In the genomic region with DNA sequence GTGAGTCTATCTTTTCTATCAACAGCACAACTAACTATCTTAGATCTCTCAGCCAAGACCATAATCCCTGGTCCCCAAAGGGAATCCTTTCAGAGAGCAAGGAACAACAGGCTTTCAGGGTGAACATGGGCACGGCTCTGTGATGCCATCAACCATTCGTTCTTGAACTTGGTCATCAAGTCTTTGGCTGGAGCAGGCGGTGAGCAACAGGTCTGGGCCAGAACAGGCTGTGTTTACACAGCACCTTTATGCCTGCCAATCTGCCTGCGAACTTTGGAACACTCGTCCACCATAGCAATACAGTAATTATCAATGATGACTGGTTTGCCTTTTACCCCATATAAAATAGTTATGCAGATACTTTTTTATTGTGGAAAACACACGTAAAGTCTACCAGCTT, we compare ENCODE assay signal across 14 mouse cellular contexts.
"Had no signal": no experiment of that assay in that cellular context is flagged by ENCODE, and none has a peak within 500 bp of the region (broad histone marks: within the 10 kb centered on the region; RNA-seq: fewer than 3 reads in every experiment).

No protein-coding gene starts in this region.

- H3K9me3 ChIP-seq: limb, embryonic 10.5 days; liver, embryonic 13.5 days; lung, embryonic 15.5 days; megakaryocyte, embryonic 14.5 days; midbrain, embryonic 12.5 days had no signal

- H3K9ac ChIP-seq: liver, embryonic 13.5 days; liver, postnatal 0 days; lung, embryonic 15.5 days; midbrain, embryonic 12.5 days had no signal

- H3K27ac ChIP-seq: kidney, postnatal 0 days; left cerebral cortex, adult 2 months; limb, embryonic 10.5 days; liver, embryonic 13.5 days; lung, embryonic 15.5 days; macrophage; midbrain, embryonic 12.5 days had no signal

- H3K4me2 ChIP-seq: liver, embryonic 13.5 days; lung, embryonic 15.5 days; midbrain, embryonic 12.5 days had no signal

- H3K4me1 ChIP-seq: liver, embryonic 13.5 days had no signal

- DNase-seq: kidney, adult 9 months; kidney, postnatal 36 days; liver, embryonic 13.5 days; liver, postnatal 0 days; lung, postnatal 14 days; right cerebral cortex, postnatal 14 days; thymus, postnatal 4 days had no signal

- ATAC-seq: liver, postnatal 0 days had no signal

- H3K36me3 ChIP-seq: limb, embryonic 10.5 days; liver, embryonic 13.5 days; lung, embryonic 15.5 days; midbrain, embryonic 12.5 days had no signal

- H3K4me3 ChIP-seq: left cerebral cortex, adult 2 months; limb, embryonic 10.5 days; liver, embryonic 13.5 days; lung, embryonic 15.5 days; megakaryocyte, embryonic 14.5 days; midbrain, embryonic 12.5 days had no signal

- H3K27me3 ChIP-seq: liver, embryonic 13.5 days; lung, embryonic 15.5 days; midbrain, embryonic 12.5 days had no signal
